Mouse (Mus musculus) erythroblast, embryonic 14.5 days (primary cell): ENCODE results near the gene Mid1.

Experiments used
- GATA1 ChIP-seq: IDR thresholded peaks from 2 replicates; pipeline ENCODE4 v1.6.1; 2012; ENCODE audit warnings: low read length, inconsistent platforms, mixed read lengths
- TAL1 ChIP-seq: IDR thresholded peaks from 3 replicates; pipeline ENCODE4 v1.6.1; 2012; ENCODE audit warnings: low read length, inconsistent platforms, mixed read lengths

DNA sequence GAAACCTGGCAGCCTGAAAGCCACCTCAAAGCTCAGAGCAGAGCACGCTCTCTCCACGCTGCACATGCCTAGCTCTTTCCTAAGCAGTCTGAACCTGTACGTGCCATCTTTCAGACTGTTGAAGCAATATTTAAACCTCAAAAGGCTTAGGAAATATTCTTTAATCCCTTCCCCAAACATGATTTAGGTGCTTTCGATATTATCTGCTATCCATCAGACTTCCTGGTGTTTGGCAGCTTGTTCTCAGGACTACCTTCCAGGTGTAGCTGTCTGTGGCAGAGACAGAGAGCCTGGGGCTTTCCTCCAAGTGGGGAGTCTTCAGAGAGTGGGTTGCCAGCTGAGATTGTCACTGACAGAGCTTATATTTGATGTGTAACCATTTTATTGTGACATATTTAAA is 255.5 kb downstream of the Mid1 start:
- TF ChIP-seq GATA1 (no peak), TAL1 (no peak)
